Mouse (Mus musculus): ENCODE measurements around the gene Myo5c. TPM values are rescaled to one million over a fixed set of nuclear protein-coding genes. Genes with fewer than 3 reads are reported as not detected.
A peak's percentile ranks its signal among the peaks of the same experiment; 100 is the strongest.

Myo5c gene
- total and polyA plus RNA-seq, 2 experiments from 2014 or later: 0.22 to 0.62 TPM

- peaks cover 9% of the 10 kb centered on the region for H3K4me1 ChIP-seq (ENCODE audit: insufficient read depth, low read length)
- H3K4me2 ChIP-seq (ENCODE audit: low read depth, low read length, poor library complexity, severe bottlenecking): no peak overlapping the region
- TF ChIP-seq CTCF (IDR thresholded peaks at IDR 0.05): peak; percentile 93
- H3K9ac ChIP-seq (replicated peaks; ENCODE audit: low read length, poor library complexity, severe bottlenecking): no peak overlapping the region
- ATAC-seq (ENCODE audit: low FRiP score) (no peak), DNase-seq (ENCODE audit: low spot score) (peak; percentile 86)
- no peaks in the 10 kb centered on the region for H3K36me3 ChIP-seq (ENCODE audit: insufficient read depth, low read length)
- 11% methylated on average over 4 of the region's 4 CpGs for WGBS
- H3K27ac ChIP-seq (ENCODE audit: low read depth, low read length): no peak overlapping the region
- no peak overlapping the region for H3K4me3 ChIP-seq (ENCODE audit: low read depth, low read length)
- H3K9me3 ChIP-seq (ENCODE audit: low read length): no peaks in the 10 kb centered on the region
- H3K27me3 ChIP-seq (ENCODE audit: insufficient read depth, low read length): no peaks in the 10 kb centered on the region
These were observed 80.2 kb downstream of the Myo5c start for GRCm38 (mm10) chr9:75312008-75312407.

GRCm38 (mm10) chr9:75313138-75313831 lies 81.5 kb downstream of the Myo5c start:
- H3K27me3 ChIP-seq (ENCODE audit: insufficient read depth, low read length): no peaks in the 10 kb centered on the region
- peak overlapping the region; percentile 70 for H3K4me3 ChIP-seq (ENCODE audit: low read depth, low read length)
- 33% methylated on average over 9 of the region's 11 CpGs for WGBS
- peaks cover 9% of the 10 kb centered on the region for H3K4me1 ChIP-seq (ENCODE audit: insufficient read depth, low read length)
- DNase-seq (ENCODE audit: low spot score) (peak; percentile 68), ATAC-seq (ENCODE audit: low FRiP score) (peak; percentile 42)
- H3K36me3 ChIP-seq (ENCODE audit: insufficient read depth, low read length): no peaks in the 10 kb centered on the region
- TF ChIP-seq CTCF (IDR thresholded peaks at IDR 0.05): peak; percentile 49
- peak overlapping the region; percentile 89 for H3K27ac ChIP-seq (ENCODE audit: low read depth, low read length)
- H3K9me3 ChIP-seq (ENCODE audit: low read length): no peaks in the 10 kb centered on the region
- H3K9ac ChIP-seq (replicated peaks; ENCODE audit: low read length, poor library complexity, severe bottlenecking): peak overlapping the region; percentile 75
- peak overlapping the region; percentile 87 for H3K4me2 ChIP-seq (ENCODE audit: low read depth, low read length, poor library complexity, severe bottlenecking)

GRCm38 (mm10) chr9:75313832-75314516 lies 82.2 kb downstream of the Myo5c start:
- peak overlapping the region; percentile 75 for H3K9ac ChIP-seq (replicated peaks; ENCODE audit: low read length, poor library complexity, severe bottlenecking)
- H3K36me3 ChIP-seq (ENCODE audit: insufficient read depth, low read length): no peaks in the 10 kb centered on the region
- DNase-seq (ENCODE audit: low spot score): peak; percentile 85
- peak overlapping the region; percentile 70 for H3K4me3 ChIP-seq (ENCODE audit: low read depth, low read length)
- peak overlapping the region; percentile 89 for H3K27ac ChIP-seq (ENCODE audit: low read depth, low read length)
- 1% methylated on average over 37 of the region's 52 CpGs for WGBS
- peak overlapping the region; percentile 87 for H3K4me2 ChIP-seq (ENCODE audit: low read depth, low read length, poor library complexity, severe bottlenecking)
- ATAC-seq (ENCODE audit: low FRiP score): peak; percentile 90
- no peak; the same call in 1 of the 2 replicates for TF ChIP-seq CTCF (IDR thresholded peaks at IDR 0.05)
- H3K4me1 ChIP-seq (ENCODE audit: insufficient read depth, low read length): peaks cover 9% of the 10 kb centered on the region
- H3K9me3 ChIP-seq (ENCODE audit: low read length): no peaks in the 10 kb centered on the region
- no peaks in the 10 kb centered on the region for H3K27me3 ChIP-seq (ENCODE audit: insufficient read depth, low read length)

- H3K9ac ChIP-seq (replicated peaks; ENCODE audit: low read length, poor library complexity, severe bottlenecking): peak overlapping the region; percentile 75
- WGBS: 2% methylated on average over 22 of the region's 22 CpGs
- ATAC-seq (ENCODE audit: low FRiP score) (peak; percentile 28; the same call in 1 of the 2 replicates), DNase-seq (ENCODE audit: low spot score) (no peak)
- peak overlapping the region; percentile 70 for H3K4me3 ChIP-seq (ENCODE audit: low read depth, low read length)
- no peaks in the 10 kb centered on the region for H3K36me3 ChIP-seq (ENCODE audit: insufficient read depth, low read length)
- peak overlapping the region; percentile 89 for H3K27ac ChIP-seq (ENCODE audit: low read depth, low read length)
- no peaks in the 10 kb centered on the region for H3K27me3 ChIP-seq (ENCODE audit: insufficient read depth, low read length)
- H3K9me3 ChIP-seq (ENCODE audit: low read length): no peaks in the 10 kb centered on the region
- no peak for TF ChIP-seq CTCF (IDR thresholded peaks at IDR 0.05)
- H3K4me2 ChIP-seq (ENCODE audit: low read depth, low read length, poor library complexity, severe bottlenecking): peak overlapping the region; percentile 87
- peaks cover 9% of the 10 kb centered on the region for H3K4me1 ChIP-seq (ENCODE audit: insufficient read depth, low read length)
These were observed 82.8 kb downstream of the Myo5c start for GRCm38 (mm10) chr9:75314517-75315105.

GRCm38 (mm10) chr9:75315238-75315637 lies 83.4 kb downstream of the Myo5c start:
- WGBS: 66% methylated on average over 3 of the region's 3 CpGs
- peak overlapping the region; percentile 89; the same call in 1 of the 2 replicates for H3K27ac ChIP-seq (ENCODE audit: low read depth, low read length)
- H3K4me3 ChIP-seq (ENCODE audit: low read depth, low read length): peak overlapping the region; percentile 70
- no peaks in the 10 kb centered on the region for H3K27me3 ChIP-seq (ENCODE audit: insufficient read depth, low read length)
- DNase-seq (ENCODE audit: low spot score): no peak
- peak overlapping the region; percentile 87 for H3K4me2 ChIP-seq (ENCODE audit: low read depth, low read length, poor library complexity, severe bottlenecking)
- no peaks in the 10 kb centered on the region for H3K36me3 ChIP-seq (ENCODE audit: insufficient read depth, low read length)
- no peak overlapping the region; the same call in 1 of the 2 replicates for H3K9ac ChIP-seq (replicated peaks; ENCODE audit: low read length, poor library complexity, severe bottlenecking)
- no peak for TF ChIP-seq CTCF (IDR thresholded peaks at IDR 0.05)
- peaks cover 9% of the 10 kb centered on the region for H3K4me1 ChIP-seq (ENCODE audit: insufficient read depth, low read length)
- ATAC-seq (ENCODE audit: low FRiP score): no peak
- H3K9me3 ChIP-seq (ENCODE audit: low read length): no peaks in the 10 kb centered on the region

Measured in midbrain, postnatal 0 days (tissue).